Mouse (Mus musculus): ENCODE measurements around the gene Crybb3. TPM values are rescaled to one million over a fixed set of nuclear protein-coding genes. Genes with fewer than 3 reads are reported as not detected.

Gene Crybb3
- polyA plus RNA-seq (2016; fragmentation: Nextera tagmentation; extraction: Ambion mirVana): 0.97 and 1.0 TPM in 2 replicates

- no peak for DNase-seq (ENCODE audit: low spot score)
- 88% methylated on average over 8 of the region's 8 CpGs for WGBS
- H3K4me1 ChIP-seq: peaks cover 10% of the 10 kb centered on the region; the same call in 1 of the 2 replicates
- H3K9me3 ChIP-seq: no peaks in the 10 kb centered on the region
- no peak within 1 kb of the TSS for H3K27ac ChIP-seq (replicated peaks)
- H3K4me3 ChIP-seq: no peak within 1 kb of the TSS
- H3K36me3 ChIP-seq (replicated peaks): no peaks in the 10 kb centered on the region
- H3K27me3 ChIP-seq (replicated peaks; ENCODE audit: low read depth, poor library complexity, severe bottlenecking): 0 out of 2 replicates have a peak, but pooled peaks cover 2% of the 10 kb centered on the region
These were observed at the start of gene Crybb3 for GRCm38 (mm10) chr5:113081439-113081838. Gene Crybb3, minus strand, starts transcription at chr5:113081584.

- no peak overlapping the region for H3K4me3 ChIP-seq
- no peaks in the 10 kb centered on the region for H3K27me3 ChIP-seq (replicated peaks; ENCODE audit: low read depth, poor library complexity, severe bottlenecking)
- H3K36me3 ChIP-seq (replicated peaks): no peaks in the 10 kb centered on the region
- DNase-seq (ENCODE audit: low spot score): no peak
- peaks cover 37% of the 10 kb centered on the region for H3K4me1 ChIP-seq
- 74% methylated on average over 4 of the region's 4 CpGs for WGBS
- H3K27ac ChIP-seq (replicated peaks): no peak overlapping the region
- H3K9me3 ChIP-seq: no peaks in the 10 kb centered on the region
These were observed 47.0 kb upstream of the Crybb3 start for GRCm38 (mm10) chr5:113128426-113128825.

- Histone ChIP-seq H3K4me3 (no peak overlapping the region), H3K36me3 (replicated peaks) (no peaks in the 10 kb centered on the region), H3K27me3 (replicated peaks; ENCODE audit: low read depth, poor library complexity, severe bottlenecking) (peaks cover 9% of the 10 kb centered on the region), H3K9me3 (no peaks in the 10 kb centered on the region), H3K4me1 (peaks cover 39% of the 10 kb centered on the region), H3K27ac (replicated peaks) (no peak overlapping the region)
- WGBS: 94% methylated on average over 12 of the region's 12 CpGs
- DNase-seq (ENCODE audit: low spot score): no peak
These were observed 45.1 kb upstream of the Crybb3 start for GRCm38 (mm10) chr5:113126476-113126875.

- 79% methylated on average over 10 of the region's 10 CpGs for WGBS
- Histone ChIP-seq H3K27ac (replicated peaks) (no peak overlapping the region), H3K4me3 (no peak overlapping the region), H3K27me3 (replicated peaks; ENCODE audit: low read depth, poor library complexity, severe bottlenecking) (peaks cover 20% of the 10 kb centered on the region), H3K9me3 (no peaks in the 10 kb centered on the region), H3K4me1 (peaks cover 66% of the 10 kb centered on the region), H3K36me3 (replicated peaks) (no peaks in the 10 kb centered on the region)
- no peak for DNase-seq (ENCODE audit: low spot score)
These were observed 42.3 kb upstream of the Crybb3 start for GRCm38 (mm10) chr5:113123693-113124092.

- peaks cover 62% of the 10 kb centered on the region for H3K4me1 ChIP-seq
- DNase-seq (ENCODE audit: low spot score): no peak
- WGBS: 37% methylated on average over 12 of the region's 12 CpGs
- peak overlapping the region; percentile 14; the same call in 1 of the 2 replicates for H3K27ac ChIP-seq (replicated peaks)
- H3K27me3 ChIP-seq (replicated peaks; ENCODE audit: low read depth, poor library complexity, severe bottlenecking): peaks cover 20% of the 10 kb centered on the region
- no peaks in the 10 kb centered on the region for H3K36me3 ChIP-seq (replicated peaks)
- H3K4me3 ChIP-seq: no peak overlapping the region
- no peaks in the 10 kb centered on the region for H3K9me3 ChIP-seq
These were observed 41.1 kb upstream of the Crybb3 start for GRCm38 (mm10) chr5:113122326-113123054.

GRCm38 (mm10) chr5:113121591-113121875 is 40.1 kb upstream of the Crybb3 start:
- WGBS: 71% methylated on average over 6 of the region's 6 CpGs
- Histone ChIP-seq H3K27me3 (replicated peaks; ENCODE audit: low read depth, poor library complexity, severe bottlenecking) (peaks cover 20% of the 10 kb centered on the region), H3K4me1 (peaks cover 55% of the 10 kb centered on the region), H3K9me3 (no peaks in the 10 kb centered on the region), H3K27ac (replicated peaks) (peak overlapping the region; percentile 70), H3K36me3 (replicated peaks) (no peaks in the 10 kb centered on the region), H3K4me3 (no peak overlapping the region)
- no peak for DNase-seq (ENCODE audit: low spot score)

GRCm38 (mm10) chr5:113120741-113121590 is 39.6 kb upstream of the Crybb3 start:
- Histone ChIP-seq H3K27ac (replicated peaks) (peak overlapping the region; percentile 70), H3K9me3 (no peaks in the 10 kb centered on the region), H3K4me3 (no peak overlapping the region), H3K36me3 (replicated peaks) (no peaks in the 10 kb centered on the region), H3K27me3 (replicated peaks; ENCODE audit: low read depth, poor library complexity, severe bottlenecking) (peaks cover 20% of the 10 kb centered on the region), H3K4me1 (peaks cover 60% of the 10 kb centered on the region)
- peak; percentile 42 for DNase-seq (ENCODE audit: low spot score)
- WGBS: 30% methylated on average over 15 of the region's 15 CpGs

- Histone ChIP-seq H3K4me1 (peaks cover 70% of the 10 kb centered on the region), H3K27ac (replicated peaks) (peak overlapping the region; percentile 70), H3K9me3 (no peaks in the 10 kb centered on the region), H3K27me3 (replicated peaks; ENCODE audit: low read depth, poor library complexity, severe bottlenecking) (peaks cover 20% of the 10 kb centered on the region), H3K36me3 (replicated peaks) (no peaks in the 10 kb centered on the region), H3K4me3 (no peak overlapping the region)
- no peak for DNase-seq (ENCODE audit: low spot score)
- 33% methylated on average over 13 of the region's 13 CpGs for WGBS
These were observed 38.6 kb upstream of the Crybb3 start for GRCm38 (mm10) chr5:113119861-113120465.

GRCm38 (mm10) chr5:113119291-113119690 is 37.9 kb upstream of the Crybb3 start:
- H3K4me1 ChIP-seq: peaks cover 76% of the 10 kb centered on the region
- WGBS: 77% methylated on average over 9 of the region's 9 CpGs

GRCm38 (mm10) chr5:113118695-113119094 is 37.3 kb upstream of the Crybb3 start:
- no peaks in the 10 kb centered on the region for H3K9me3 ChIP-seq
- peak; percentile 57 for DNase-seq (ENCODE audit: low spot score)
- 41% methylated on average over 6 of the region's 6 CpGs for WGBS
- peak overlapping the region; percentile 61 for H3K27ac ChIP-seq (replicated peaks)
- peaks cover 20% of the 10 kb centered on the region for H3K27me3 ChIP-seq (replicated peaks; ENCODE audit: low read depth, poor library complexity, severe bottlenecking)
- H3K4me1 ChIP-seq: peaks cover 79% of the 10 kb centered on the region
- no peaks in the 10 kb centered on the region for H3K36me3 ChIP-seq (replicated peaks)
- no peak overlapping the region for H3K4me3 ChIP-seq

More at GRCm38 (mm10) chr5:113119291-113119690, 37.9 kb upstream of the Crybb3 start:
- H3K27ac ChIP-seq (replicated peaks): peak overlapping the region; percentile 51
- DNase-seq (ENCODE audit: low spot score): no peak
- H3K27me3 ChIP-seq (replicated peaks; ENCODE audit: low read depth, poor library complexity, severe bottlenecking): peaks cover 20% of the 10 kb centered on the region
- H3K36me3 ChIP-seq (replicated peaks): no peaks in the 10 kb centered on the region
- no peak overlapping the region for H3K4me3 ChIP-seq
- H3K9me3 ChIP-seq: no peaks in the 10 kb centered on the region

- peaks cover 80% of the 10 kb centered on the region for H3K4me1 ChIP-seq
- 87% methylated on average over 5 of the region's 5 CpGs for WGBS
- no peak for DNase-seq (ENCODE audit: low spot score)
- H3K9me3 ChIP-seq: no peaks in the 10 kb centered on the region
- no peaks in the 10 kb centered on the region for H3K36me3 ChIP-seq (replicated peaks)
- H3K27ac ChIP-seq (replicated peaks): no peak overlapping the region
- H3K4me3 ChIP-seq: no peak overlapping the region
- peaks cover 17% of the 10 kb centered on the region for H3K27me3 ChIP-seq (replicated peaks; ENCODE audit: low read depth, poor library complexity, severe bottlenecking)
These were observed 36.0 kb upstream of the Crybb3 start for GRCm38 (mm10) chr5:113117361-113117760.

- 62% methylated on average over 10 of the region's 10 CpGs for WGBS
- Histone ChIP-seq H3K4me1 (peaks cover 74% of the 10 kb centered on the region), H3K36me3 (replicated peaks) (no peaks in the 10 kb centered on the region), H3K27me3 (replicated peaks; ENCODE audit: low read depth, poor library complexity, severe bottlenecking) (0 out of 2 replicates have a peak, but pooled peaks cover 9% of the 10 kb centered on the region), H3K9me3 (no peaks in the 10 kb centered on the region), H3K4me3 (no peak overlapping the region), H3K27ac (replicated peaks) (no peak overlapping the region)
- no peak for DNase-seq (ENCODE audit: low spot score)
These were observed 34.5 kb upstream of the Crybb3 start for GRCm38 (mm10) chr5:113115896-113116295.
